ENCODE assay signal across 10 mouse cellular contexts in genomic region chr14:120076192-120076591, GRCm38 (mm10). TPM values are rescaled to one million over a fixed set of nuclear protein-coding genes. Genes with fewer than 3 reads are reported as not detected.
A peak's percentile ranks its signal among the peaks of the same experiment; 100 is the strongest.
DNase-seq lines count a peak whose midpoint lies in the region; ATAC-seq and TF ChIP-seq lines count a peak whose summit lies in the region.
"Had no signal": no experiment of that assay in that cellular context is flagged by ENCODE, and none has a peak within 500 bp of the region (broad histone marks: within the 10 kb centered on the region; RNA-seq: fewer than 3 reads in every experiment).

No protein-coding gene starts in this region.

- H3K27me3 ChIP-seq in heart, adult 2 months (ENCODE audit: control insufficient read depth, insufficient read depth, low read length), result no peaks in the 10 kb centered on the region
- H3K27me3 ChIP-seq in midbrain, embryonic 15.5 days (replicated peaks), result no peaks in the 10 kb centered on the region
- no peaks in the 10 kb centered on the region for H3K27me3 ChIP-seq in midbrain, embryonic 13.5 days

- DNase-seq in heart, adult 2 months, result no peak
- DNase-seq in heart, postnatal 25 days (ENCODE audit: low spot score), result no peak
- DNase-seq in embryo, embryonic 11 days, result peak; percentile 65
- DNase-seq in retina, postnatal 1 day, result peak; percentile 69
- no peak for DNase-seq in c-Kit-positive CD71-positive TER-119-positive erythroid progenitor cells, embryonic 14.5 days (ENCODE audit: low spot score)
- DNase-seq in adrenal gland, postnatal 25 days, result no peak

- no peaks in the 10 kb centered on the region for H3K4me1 ChIP-seq in heart, adult 2 months (ENCODE audit: control insufficient read depth, insufficient read depth, low read length)
- H3K4me1 ChIP-seq in midbrain, embryonic 15.5 days, result no peaks in the 10 kb centered on the region
- H3K4me1 ChIP-seq in midbrain, embryonic 13.5 days (replicated peaks), result no peaks in the 10 kb centered on the region

- no peaks in the 10 kb centered on the region for H3K36me3 ChIP-seq in heart, adult 2 months (ENCODE audit: control insufficient read depth, insufficient read depth, low read length)
- no peaks in the 10 kb centered on the region for H3K36me3 ChIP-seq in midbrain, embryonic 15.5 days (replicated peaks)
- no peaks in the 10 kb centered on the region for H3K36me3 ChIP-seq in midbrain, embryonic 13.5 days

- TF ChIP-seq CTCF in heart, adult 2 months (IDR thresholded peaks at IDR 0.05), result peak; percentile 74

- H3K4me2 ChIP-seq in midbrain, embryonic 15.5 days, result no peak overlapping the region
- H3K4me2 ChIP-seq in midbrain, embryonic 13.5 days (replicated peaks), result no peak overlapping the region

- TF ChIP-seq POLR2A in heart, adult 2 months (IDR thresholded peaks at IDR 0.05; ENCODE audit: insufficient read depth, low read depth, low read length), result no peak

- WGBS in heart, adult 2 months, result 42% methylated on average over 2 of the region's 2 CpGs
- WGBS in midbrain, embryonic 15.5 days, result 68% methylated on average over 2 of the region's 2 CpGs
- 68% methylated on average over 2 of the region's 2 CpGs for WGBS in midbrain, embryonic 13.5 days

- intact Hi-C loops in heart, adult 2 months (cut with DNase I), result loop anchor here (2.0 to 10.0 kb wide), 3 partner anchors 329 to 686 kb away; no protein-coding TSS in a partner anchor
- intact Hi-C loops in heart, postnatal 25 days (cut with DNase I), result loop anchor here (1.0 to 5.0 kb wide), 4 partner anchors 186 to 688 kb away; no protein-coding TSS in a partner anchor

- H3K27ac ChIP-seq in heart, adult 2 months, result no peak overlapping the region
- H3K27ac ChIP-seq in midbrain, embryonic 15.5 days, result no peak overlapping the region
- H3K27ac ChIP-seq in midbrain, embryonic 13.5 days, result no peak overlapping the region

- no peaks in the 10 kb centered on the region for H3K79me2 ChIP-seq in heart, adult 2 months (replicated peaks; ENCODE audit: control insufficient read depth, insufficient read depth, low read length)

- ATAC-seq in midbrain, embryonic 15.5 days (replicated peaks), result 0 out of 2 replicates have a peak, but pooled peaks have one; percentile 58
- no peak for ATAC-seq in midbrain, embryonic 13.5 days

- no peaks in the 10 kb centered on the region for H3K9me3 ChIP-seq in midbrain, embryonic 15.5 days
- H3K9me3 ChIP-seq in midbrain, embryonic 13.5 days, result no peaks in the 10 kb centered on the region

- no peak overlapping the region for H3K4me3 ChIP-seq in heart, adult 2 months
- H3K4me3 ChIP-seq in midbrain, embryonic 15.5 days, result no peak overlapping the region
- H3K4me3 ChIP-seq in midbrain, embryonic 13.5 days (replicated peaks), result no peak overlapping the region

- H3K9ac ChIP-seq in heart, adult 2 months (ENCODE audit: low read depth, low read length), result no peak overlapping the region
- H3K9ac ChIP-seq in midbrain, embryonic 15.5 days, result no peak overlapping the region
- H3K9ac ChIP-seq in midbrain, embryonic 13.5 days (replicated peaks), result no peak overlapping the region

- TF ChIP-seq EP300 in heart, adult 2 months (IDR thresholded peaks at IDR 0.05; ENCODE audit: insufficient read depth, low read depth, low read length), result no peak

RNA-seq across cellular contexts. Expression of gene Oxgr1, which starts 34.0 kb away (rescaled TPM):
- total RNA-seq in heart, adult 2 months (2021), result not detected
- polyA plus RNA-seq in heart, adult 2 months (2012; rRNA removed), result not detected in 2 replicates
- total RNA-seq in heart, postnatal 25 days (2021), result not detected
- polyA plus RNA-seq in midbrain, embryonic 15.5 days (2015; fragmentation: Nextera tagmentation; extraction: Ambion mirVana), result 0.04 TPM in 2 replicates
- not detected in 2 replicates for polyA plus RNA-seq in midbrain, embryonic 13.5 days (2015; fragmentation: Nextera tagmentation; extraction: Ambion mirVana)
- total RNA-seq in adrenal gland, postnatal 25 days (2021), result not detected in 2 replicates
- total RNA-seq: adrenal gland, adult 18-20 months; heart, postnatal 14 days had no signal

Comparison
In these comparisons a context has a peak if more than half of its experiments do, and no peak if none do; other contexts are left out.
1. DNase-seq: peak in embryo, embryonic 11 days (single experiment) and retina, postnatal 1 day (single experiment); none in heart, adult 2 months (0 of 2), heart, postnatal 25 days (single experiment), c-Kit-positive CD71-positive TER-119-positive erythroid progenitor cells, embryonic 14.5 days (single experiment) and adrenal gland, postnatal 25 days (single experiment).